Mouse (Mus musculus): ENCODE results near the gene Ccdc91.

- TF ChIP-seq CTCF (IDR thresholded peaks at IDR 0.05; ENCODE audit: control insufficient read depth, insufficient read depth, insufficient replicate concordance, low read depth, low read length) (no peak), POLR2A (IDR thresholded peaks at IDR 0.05; ENCODE audit: control insufficient read depth, low read depth, low read length) (no peak)
These were observed 195.7 kb downstream of the Ccdc91 start for GRCm38 (mm10) chr6:147671366-147671765.
